Mouse (Mus musculus) hindbrain, embryonic 10.5 days (tissue): Measurements from ENCODE around the gene Chchd5. TPM values are rescaled to one million over a fixed set of nuclear protein-coding genes. Genes with fewer than 3 reads are reported as not detected.

Source experiments
- DNase-seq: peaks from one replicate; pipeline ENCODE4 v3.0.0-alpha.2; 2017; ENCODE audit warnings: low spot score
- H3K27ac ChIP-seq: fragments of 300-500 bp; sonication (generic); 2 replicates; pipeline ENCODE4 v1.5.1; 2016; ENCODE audit warnings: mild to moderate bottlenecking, moderate library complexity
- H3K27me3 ChIP-seq: fragments of 300-500 bp; sonication (generic); 2 replicates; pipeline ENCODE4 v1.6.1; 2016; ENCODE audit warnings: mild to moderate bottlenecking; ENCODE audit not compliant: poor library complexity, insufficient read depth, severe bottlenecking
- H3K36me3 ChIP-seq: fragments of 300-500 bp; sonication (generic); 2 replicates; pipeline ENCODE4 v1.6.1; 2016; ENCODE audit warnings: mild to moderate bottlenecking, moderate library complexity
- H3K4me1 ChIP-seq: fragments of 300-500 bp; sonication (generic); replicated peaks from 2 replicates; pipeline ENCODE4 v1.6.1; 2016; ENCODE audit warnings: mild to moderate bottlenecking
- H3K4me3 ChIP-seq: fragments of 300-500 bp; sonication (generic); 2 replicates; pipeline ENCODE4 v1.5.1; 2016; ENCODE audit warnings: mild to moderate bottlenecking, moderate library complexity
- H3K9me3 ChIP-seq: fragments of 300-500 bp; sonication (generic); 2 replicates; pipeline ENCODE4 v1.6.1; 2016; ENCODE audit warnings: mild to moderate bottlenecking, moderate library complexity
- WGBS: fragments of 180-500 bp; shearing (Covaris S2); methylation state at CpG from one replicate; pipeline ENCODE4 v1.1.7; 2016; 5-methylcytosine and 5-hydroxymethylcytosine counted together
- polyA plus RNA-seq: library from polyadenylated mRNA; unstranded; fragments of >200 nt; fragmentation: Nextera tagmentation; extraction: Ambion mirVana; gene quantifications from 2 replicates; pipeline ENCODE4 v1.2.1, GENCODE M21; 2016

Gene Chchd5
- polyA plus RNA-seq, 1 experiment from 2014 or later = 29.3 TPM

DNA sequence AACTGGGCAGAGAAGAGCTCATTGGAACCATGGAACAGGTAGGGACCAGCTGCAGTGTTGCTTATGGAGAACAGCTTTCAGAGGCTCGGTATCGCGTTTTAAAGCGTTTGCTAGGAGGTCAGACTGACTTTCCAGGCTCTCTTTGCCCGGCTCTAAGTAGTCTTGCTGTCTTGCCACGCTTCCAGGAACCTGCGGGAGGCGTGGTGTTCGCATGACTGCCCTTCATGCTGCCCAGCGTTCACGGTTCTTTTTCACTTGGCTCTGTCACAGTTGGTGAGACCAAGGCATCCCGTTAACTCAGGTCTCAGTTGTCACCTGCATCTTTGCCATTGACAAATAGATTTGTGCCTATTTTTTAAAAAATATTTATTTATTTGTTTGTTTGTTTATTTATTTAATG lies 11.4 kb upstream of the Chchd5 start:
- H3K27me3 ChIP-seq = no peaks in the 10 kb centered on the region
- no peaks in the 10 kb centered on the region for H3K4me1 ChIP-seq
- 92% methylated on average over 12 of the region's 12 CpGs for WGBS
- no peaks in the 10 kb centered on the region for H3K9me3 ChIP-seq
- H3K27ac ChIP-seq = no peak overlapping the region
- no peak overlapping the region for H3K4me3 ChIP-seq
- peaks cover 99% of the 10 kb centered on the region for H3K36me3 ChIP-seq
- DNase-seq = no peak

DNA sequence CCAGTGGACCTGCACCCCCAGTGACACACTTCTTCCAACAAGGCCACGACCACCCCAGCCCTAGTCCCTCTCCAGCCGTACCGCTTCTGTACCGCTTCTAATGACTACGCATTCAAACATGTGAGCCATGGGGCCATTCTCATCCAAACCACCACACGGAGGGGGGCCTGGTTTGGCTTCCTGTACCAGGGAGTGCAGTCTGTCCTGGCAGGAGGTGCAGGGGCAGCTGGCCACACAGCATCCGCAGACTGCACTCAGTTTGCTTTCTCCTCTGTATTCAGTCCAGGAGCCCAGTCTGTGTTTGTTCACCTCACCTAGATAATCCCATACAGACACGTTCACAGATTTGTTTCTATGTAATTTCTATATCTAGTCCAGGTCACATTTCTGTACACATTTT lies 7.5 kb upstream of the Chchd5 start:
- DNase-seq = no peak
- Histone ChIP-seq H3K27ac (no peak overlapping the region), H3K27me3 (no peaks in the 10 kb centered on the region), H3K9me3 (no peaks in the 10 kb centered on the region), H3K36me3 (peaks cover 99% of the 10 kb centered on the region), H3K4me1 (no peaks in the 10 kb centered on the region), H3K4me3 (no peak overlapping the region)
- WGBS = 94% methylated on average over 8 of the region's 8 CpGs

DNA sequence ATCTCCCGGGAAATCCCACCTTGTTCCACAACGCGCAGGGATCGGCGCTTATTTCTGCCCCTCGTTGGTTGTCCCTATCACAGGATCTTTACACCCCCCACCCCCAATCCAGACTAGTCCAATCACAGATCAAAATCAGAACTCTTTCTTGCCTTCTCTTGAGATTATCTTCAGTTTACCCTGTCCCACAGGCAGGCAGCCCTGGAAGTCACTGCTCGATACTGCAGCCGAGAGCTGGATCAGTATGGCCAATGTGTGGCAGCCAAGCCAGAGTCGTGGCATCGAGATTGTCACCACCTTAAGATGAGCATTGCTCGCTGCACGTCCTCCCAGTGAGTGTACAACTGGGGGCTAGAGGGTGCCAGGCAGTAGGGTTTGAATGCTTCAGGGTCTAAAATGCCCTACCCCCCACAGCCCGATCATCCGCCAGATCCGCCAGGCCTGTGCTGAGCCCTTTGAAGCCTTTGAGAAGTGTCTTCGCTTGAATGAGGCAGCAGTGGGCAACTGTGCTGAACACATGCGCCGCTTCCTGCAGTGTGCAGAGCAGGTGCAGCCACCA lies 566 bp downstream of the Chchd5 start:
- peaks cover 14% of the 10 kb centered on the region for H3K9me3 ChIP-seq
- H3K4me1 ChIP-seq = peaks cover 25% of the 10 kb centered on the region
- no peaks in the 10 kb centered on the region for H3K27me3 ChIP-seq
- 43% methylated on average over 18 of the region's 18 CpGs for WGBS
- peak overlapping the region; percentile 90 for H3K27ac ChIP-seq
- no peak for DNase-seq
- peaks cover 71% of the 10 kb centered on the region for H3K36me3 ChIP-seq
- peak overlapping the region; percentile 74 for H3K4me3 ChIP-seq

DNA sequence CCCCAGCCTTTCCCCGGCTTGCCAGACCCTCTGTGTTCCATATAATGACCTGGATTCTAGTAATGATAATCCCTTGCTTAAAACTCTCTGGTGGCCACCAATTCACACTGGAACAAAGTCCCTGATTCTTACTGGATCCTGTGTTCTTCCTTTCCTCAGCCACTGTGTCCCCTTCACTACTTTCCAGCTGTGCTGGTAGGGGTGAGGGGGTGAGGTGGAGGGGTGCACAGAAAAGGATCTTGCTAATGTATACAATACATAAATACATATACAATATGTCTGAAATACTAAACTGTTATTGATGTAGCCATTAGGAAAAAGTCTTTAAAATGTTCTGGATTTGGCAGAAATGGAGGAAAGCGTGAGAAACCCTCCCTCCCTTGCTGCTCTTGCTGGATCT lies 1.3 kb downstream of the Chchd5 start:
- Histone ChIP-seq H3K27ac (peak overlapping the region; percentile 90; the same call in 1 of the 2 replicates), H3K4me3 (peak overlapping the region; percentile 74), H3K27me3 (no peaks in the 10 kb centered on the region), H3K36me3 (peaks cover 64% of the 10 kb centered on the region), H3K9me3 (peaks cover 14% of the 10 kb centered on the region), H3K4me1 (peaks cover 25% of the 10 kb centered on the region)
- DNase-seq = no peak
- 97% methylated on average over 2 of the region's 2 CpGs for WGBS

DNA sequence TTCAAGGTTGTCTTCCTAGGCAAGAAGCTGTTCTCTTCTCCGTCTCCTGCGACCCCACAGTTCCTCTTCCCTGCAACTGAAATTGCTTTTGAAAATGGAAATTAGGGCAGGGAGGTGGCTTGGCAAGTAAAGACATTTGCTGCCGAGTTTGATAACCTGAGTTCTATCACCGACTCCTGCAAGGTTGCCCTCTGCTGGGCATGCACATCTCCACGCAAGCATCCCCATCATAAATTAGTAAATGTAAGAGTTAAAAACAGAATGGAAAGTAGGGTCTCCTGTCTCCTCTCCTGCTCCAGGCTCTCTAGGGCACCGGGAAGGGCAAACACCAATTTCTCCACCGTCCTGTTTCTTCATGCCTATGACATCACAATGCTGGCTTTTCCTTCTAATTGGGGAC lies 2.7 kb downstream of the Chchd5 start:
- DNase-seq = no peak
- peaks cover 25% of the 10 kb centered on the region for H3K4me1 ChIP-seq
- peaks cover 49% of the 10 kb centered on the region for H3K36me3 ChIP-seq
- no peaks in the 10 kb centered on the region for H3K27me3 ChIP-seq
- H3K9me3 ChIP-seq = peaks cover 14% of the 10 kb centered on the region
- 95% methylated on average over 7 of the region's 7 CpGs for WGBS
- H3K4me3 ChIP-seq = no peak overlapping the region
- H3K27ac ChIP-seq = no peak overlapping the region

DNA sequence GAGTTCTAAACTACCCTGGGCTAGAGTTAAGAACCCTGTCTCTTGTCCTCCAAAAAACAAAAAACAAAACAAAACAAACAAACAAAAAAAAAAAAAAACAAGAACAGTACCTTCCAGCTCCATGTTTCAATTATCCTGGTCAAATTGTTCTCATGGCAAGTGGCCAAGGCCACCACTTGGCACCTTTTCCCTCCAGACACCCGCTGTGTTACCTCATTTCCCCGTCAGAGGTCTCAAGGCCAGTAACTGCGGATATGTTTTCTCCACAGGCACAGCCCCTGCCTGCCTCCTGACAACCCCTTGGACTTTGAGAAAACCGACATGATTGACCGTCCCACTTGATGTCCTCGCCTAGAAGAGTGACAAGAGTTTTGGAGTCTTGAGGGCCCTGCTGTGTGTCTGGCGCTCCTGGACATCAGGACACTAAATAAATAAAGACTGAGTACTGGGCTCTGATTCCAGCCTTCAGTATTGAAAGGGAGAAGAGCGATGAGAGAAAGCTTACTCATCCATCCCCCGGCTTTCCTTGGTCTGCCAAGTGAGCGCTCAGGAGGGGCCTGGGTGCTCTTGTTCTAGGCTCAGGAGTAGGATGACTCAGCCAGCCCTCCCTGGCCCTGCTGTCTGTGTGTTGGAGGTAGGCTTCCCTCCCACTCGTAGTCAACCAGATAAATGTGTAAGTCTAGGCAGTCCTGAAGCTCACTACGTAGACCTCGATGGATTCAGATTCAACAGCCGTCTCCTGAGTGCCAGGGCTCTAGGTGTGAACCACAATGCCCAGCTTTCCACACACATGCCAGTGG lies 3.7 kb downstream of the Chchd5 start:
- no peak for DNase-seq
- Histone ChIP-seq H3K36me3 (peaks cover 39% of the 10 kb centered on the region), H3K4me3 (no peak overlapping the region), H3K27me3 (no peaks in the 10 kb centered on the region), H3K4me1 (peaks cover 25% of the 10 kb centered on the region), H3K27ac (no peak overlapping the region), H3K9me3 (peaks cover 14% of the 10 kb centered on the region)
- 96% methylated on average over 14 of the region's 14 CpGs for WGBS

DNA sequence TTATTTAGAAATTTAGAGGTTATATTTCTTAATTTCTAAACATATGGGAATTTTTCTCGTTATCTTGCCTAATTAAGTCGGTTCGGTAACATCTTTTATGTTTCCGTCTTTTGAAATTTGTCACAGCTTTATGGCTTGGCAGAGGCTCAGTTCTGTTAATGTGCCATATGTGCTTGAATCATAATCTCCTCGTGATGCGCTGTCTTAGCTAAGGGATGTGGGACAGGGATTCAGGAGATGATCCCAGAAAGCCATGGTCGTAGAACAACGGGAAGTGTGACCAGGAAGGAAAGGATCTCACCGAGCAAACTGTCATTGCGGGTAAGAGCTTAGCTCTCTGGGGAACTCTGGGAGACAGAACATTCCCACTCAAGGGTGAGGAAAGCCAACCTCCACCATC lies 10.4 kb downstream of the Chchd5 start:
- WGBS = 90% methylated on average over 10 of the region's 10 CpGs

DNA sequence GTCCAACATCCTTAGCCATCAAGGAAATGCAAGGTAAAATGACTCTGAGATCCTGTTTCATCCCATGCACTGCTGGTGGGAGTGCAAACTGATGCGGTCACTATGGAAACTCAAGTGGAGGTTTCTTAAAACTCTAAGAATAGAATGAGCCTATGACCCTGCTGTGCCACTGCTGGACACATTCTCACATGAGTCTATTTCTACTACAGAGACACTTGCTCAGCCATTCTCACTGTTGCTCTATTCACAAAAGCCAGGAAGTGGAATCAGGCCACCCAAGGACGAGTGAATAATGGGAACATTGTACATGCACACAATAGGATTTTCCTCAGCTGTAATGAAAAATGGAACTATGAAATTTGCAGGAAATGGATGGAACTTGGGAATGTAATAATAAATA lies 19.3 kb downstream of the Chchd5 start:
- no peaks in the 10 kb centered on the region for H3K36me3 ChIP-seq
- WGBS = 44% methylated on average over 2 of the region's 2 CpGs
- peaks cover 8% of the 10 kb centered on the region; the same call in 1 of the 2 replicates for H3K4me1 ChIP-seq
- H3K4me3 ChIP-seq = no peak overlapping the region
- H3K27ac ChIP-seq = no peak overlapping the region
- no peaks in the 10 kb centered on the region for H3K27me3 ChIP-seq
- H3K9me3 ChIP-seq = no peaks in the 10 kb centered on the region
- peak; percentile 8 for DNase-seq

More for the DNA sequence above, 10.4 kb downstream of the Chchd5 start:
- no peak overlapping the region for H3K4me3 ChIP-seq
- no peaks in the 10 kb centered on the region for H3K36me3 ChIP-seq
- H3K27ac ChIP-seq = no peak overlapping the region
- H3K9me3 ChIP-seq = no peaks in the 10 kb centered on the region
- DNase-seq = no peak
- no peaks in the 10 kb centered on the region for H3K4me1 ChIP-seq
- no peaks in the 10 kb centered on the region for H3K27me3 ChIP-seq

DNA sequence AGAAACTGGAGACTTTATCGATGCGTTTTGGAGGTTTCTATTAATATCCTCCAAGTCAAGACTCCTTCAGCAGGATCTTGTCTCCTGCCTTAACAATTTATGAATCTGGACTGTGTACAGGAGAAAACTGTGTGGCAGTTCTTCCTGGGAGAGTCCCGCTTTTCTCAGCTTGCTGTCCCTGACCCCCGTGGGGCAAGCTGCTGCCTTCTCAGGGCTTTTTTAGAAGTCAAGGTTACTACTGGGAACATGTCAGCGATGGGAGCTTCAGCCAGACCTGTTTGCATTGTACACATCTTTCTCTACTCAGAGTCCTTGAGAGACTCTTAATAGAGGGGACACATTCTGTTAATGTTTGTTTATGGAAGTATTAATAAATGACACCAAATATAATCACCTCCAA lies 20.9 kb downstream of the Chchd5 start:
- Histone ChIP-seq H3K4me1 (peaks cover 8% of the 10 kb centered on the region; the same call in 1 of the 2 replicates), H3K9me3 (no peaks in the 10 kb centered on the region), H3K27me3 (no peaks in the 10 kb centered on the region), H3K36me3 (no peaks in the 10 kb centered on the region), H3K27ac (no peak overlapping the region), H3K4me3 (no peak overlapping the region)
- DNase-seq = no peak
- 84% methylated on average over 5 of the region's 5 CpGs for WGBS

DNA sequence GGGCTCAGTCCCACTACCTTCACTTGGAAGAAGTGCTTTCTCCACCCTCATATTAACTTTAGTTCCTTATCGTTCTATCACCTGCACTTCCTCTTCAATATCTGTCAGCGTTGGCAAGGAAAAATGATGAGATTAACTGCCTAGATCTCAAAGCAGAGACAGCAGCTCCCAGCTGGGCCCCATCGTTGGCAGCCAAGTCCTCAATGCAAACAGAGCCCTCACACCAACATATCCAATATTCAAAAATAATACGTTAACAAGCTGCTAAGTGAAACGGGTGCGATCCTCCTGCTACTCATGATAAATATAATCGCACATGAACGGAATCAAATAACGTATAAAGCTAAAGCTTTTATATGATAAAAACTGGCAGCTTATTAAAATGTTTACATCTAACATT lies 21.6 kb downstream of the Chchd5 start:
- 93% methylated on average over 9 of the region's 9 CpGs for WGBS
- Histone ChIP-seq H3K9me3 (no peaks in the 10 kb centered on the region), H3K4me1 (peaks cover 8% of the 10 kb centered on the region; the same call in 1 of the 2 replicates), H3K4me3 (no peak overlapping the region), H3K27ac (no peak overlapping the region), H3K36me3 (no peaks in the 10 kb centered on the region), H3K27me3 (no peaks in the 10 kb centered on the region)
- no peak for DNase-seq

DNA sequence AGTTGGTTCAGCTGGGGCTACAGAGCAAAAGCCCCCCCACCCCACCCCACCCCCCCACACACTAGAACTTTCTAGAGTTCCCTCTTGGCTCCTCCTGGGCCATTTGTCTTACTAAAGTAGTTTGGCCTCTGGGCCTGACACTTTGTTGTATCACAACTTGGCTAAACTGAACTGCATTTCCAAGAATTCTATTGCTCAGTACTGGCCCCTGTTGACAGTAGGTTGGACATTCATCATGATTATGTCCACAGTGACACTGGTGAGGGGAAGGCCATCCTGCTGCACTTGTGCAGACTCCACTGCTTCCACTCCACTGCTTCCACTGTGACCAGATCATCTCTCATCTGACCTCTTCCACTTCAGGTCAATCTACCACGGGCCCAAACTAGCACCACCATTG lies 23.3 kb downstream of the Chchd5 start:
- Histone ChIP-seq H3K27me3 (no peaks in the 10 kb centered on the region), H3K27ac (no peak overlapping the region), H3K9me3 (no peaks in the 10 kb centered on the region), H3K36me3 (no peaks in the 10 kb centered on the region), H3K4me1 (peaks cover 8% of the 10 kb centered on the region; the same call in 1 of the 2 replicates), H3K4me3 (no peak overlapping the region)
- 78% methylated on average over 1 of the region's 1 CpGs for WGBS
- DNase-seq = no peak

DNA sequence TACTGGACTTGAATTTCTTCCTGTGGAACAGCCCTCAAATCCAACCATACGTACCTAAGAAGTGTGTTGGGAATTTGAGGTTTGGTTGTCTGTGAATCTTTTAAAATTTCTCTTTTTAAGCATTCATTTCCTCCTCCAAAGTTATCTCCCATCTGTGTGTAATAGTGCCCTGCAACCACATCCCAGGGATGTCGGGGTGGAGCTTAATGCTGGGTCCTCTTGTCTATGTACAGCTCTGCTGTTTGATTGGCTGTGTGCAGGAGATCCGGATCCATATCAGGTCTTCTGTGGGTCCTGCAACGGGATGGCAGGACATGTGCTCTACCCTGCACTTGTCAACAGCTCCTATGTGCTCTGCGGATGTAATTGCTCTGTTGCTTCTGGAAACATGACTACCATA lies 35.3 kb downstream of the Chchd5 start:
- Histone ChIP-seq H3K9me3 (no peaks in the 10 kb centered on the region), H3K36me3 (no peaks in the 10 kb centered on the region), H3K4me1 (peaks cover 8% of the 10 kb centered on the region; the same call in 1 of the 2 replicates), H3K27me3 (no peaks in the 10 kb centered on the region), H3K4me3 (no peak overlapping the region), H3K27ac (no peak overlapping the region)
- no peak for DNase-seq
- WGBS = 79% methylated on average over 5 of the region's 5 CpGs
